Mouse (Mus musculus) forebrain, embryonic 11.5 days (tissue): ENCODE data around the gene Bard1. TPM values are rescaled to one million over a fixed set of nuclear protein-coding genes. Genes with fewer than 3 reads are reported as not detected.

Experiments
- ATAC-seq: fragments of 200-750 bp; cut with Nextera tagmentation; replicated peaks from 2 replicates; pipeline ENCODE4 v1.8.0; 2017; ENCODE audit warnings: moderate TSS enrichment; ENCODE audit not compliant: low FRiP score
- DNase-seq: peaks from one replicate; pipeline ENCODE4 v3.0.0-alpha.2; 2017; ENCODE audit warnings: low spot score
- H3K27ac ChIP-seq: fragments of 300-500 bp; sonication (generic); 2 replicates; pipeline ENCODE4 v1.5.1; 2014; ENCODE audit warnings: low read depth, low read length
- H3K27me3 ChIP-seq: fragments of 300-500 bp; sonication (generic); 2 replicates; pipeline ENCODE4 v1.6.1; 2014; ENCODE audit warnings: mild to moderate bottlenecking, low read length, mixed read lengths; ENCODE audit not compliant: control insufficient read depth, insufficient read depth
- H3K36me3 ChIP-seq: fragments of 300-500 bp; sonication (generic); 2 replicates; pipeline ENCODE4 v1.6.1; 2014; ENCODE audit warnings: mild to moderate bottlenecking, low read length, moderate library complexity, mixed read lengths; ENCODE audit not compliant: control insufficient read depth, insufficient read depth
- H3K4me1 ChIP-seq: fragments of 300-500 bp; sonication (generic); replicated peaks from 2 replicates; pipeline ENCODE4 v1.6.1; 2014; ENCODE audit warnings: low read length, mixed read lengths; ENCODE audit not compliant: control insufficient read depth, insufficient read depth
- H3K4me2 ChIP-seq: fragments of 300-500 bp; sonication (generic); 2 replicates; pipeline ENCODE4 v1.6.1; 2014; ENCODE audit warnings: low read depth, mild to moderate bottlenecking, low read length, moderate library complexity, mixed read lengths; ENCODE audit not compliant: severe bottlenecking
- H3K4me3 ChIP-seq: fragments of 300-500 bp; sonication (generic); 2 replicates; pipeline ENCODE4 v1.5.1; 2014; ENCODE audit warnings: low read depth, low read length
- H3K9ac ChIP-seq: fragments of 300-500 bp; sonication (generic); 2 replicates; pipeline ENCODE4 v1.6.1; 2014; ENCODE audit warnings: low read length
- H3K9me3 ChIP-seq: fragments of 300-500 bp; sonication (generic); 2 replicates; pipeline ENCODE4 v1.6.1; 2016; ENCODE audit warnings: low read length, mixed read lengths; ENCODE audit not compliant: control insufficient read depth
- WGBS: fragments of 180-500 bp; shearing (Covaris S2); extraction: QIAGEN DNeasy Blood & Tissue Kit; methylation state at CpG from one replicate; pipeline ENCODE4 v1.1.7; 2014; 5-methylcytosine and 5-hydroxymethylcytosine counted together
- polyA plus RNA-seq: library from polyadenylated mRNA; unstranded; fragments of >200 nt; fragmentation: Nextera tagmentation; extraction: Ambion mirVana; gene quantifications from 2 replicates; pipeline ENCODE4 v1.2.1, GENCODE M21; 2014

Gene Bard1
- polyA plus RNA-seq, 1 experiment from 2014 or later = 3.4 TPM

GRCm38 (mm10) chr1:71068728-71069304, 34.1 kb downstream of the Bard1 start:
- Histone ChIP-seq H3K4me1 (no peaks in the 10 kb centered on the region), H3K27me3 (no peaks in the 10 kb centered on the region), H3K9ac (no peak overlapping the region), H3K36me3 (no peaks in the 10 kb centered on the region), H3K4me2 (no peak overlapping the region), H3K4me3 (no peak overlapping the region), H3K27ac (no peak overlapping the region), H3K9me3 (no peaks in the 10 kb centered on the region)
- DNase-seq = no peak
- no peak for ATAC-seq
- WGBS = 94% methylated on average over 3 of the region's 3 CpGs

- H3K9ac ChIP-seq = no peak overlapping the region
- no peak overlapping the region for H3K27ac ChIP-seq
- H3K9me3 ChIP-seq = no peaks in the 10 kb centered on the region
- H3K4me1 ChIP-seq = no peaks in the 10 kb centered on the region
- DNase-seq = no peak
- no peaks in the 10 kb centered on the region for H3K36me3 ChIP-seq
- no peak overlapping the region for H3K4me2 ChIP-seq
- ATAC-seq = no peak
- no peaks in the 10 kb centered on the region for H3K27me3 ChIP-seq
- no peak overlapping the region for H3K4me3 ChIP-seq
- WGBS = 94% methylated on average over 16 of the region's 16 CpGs
These were observed 39.0 kb downstream of the Bard1 start for GRCm38 (mm10) chr1:71063885-71064492.

DNA sequence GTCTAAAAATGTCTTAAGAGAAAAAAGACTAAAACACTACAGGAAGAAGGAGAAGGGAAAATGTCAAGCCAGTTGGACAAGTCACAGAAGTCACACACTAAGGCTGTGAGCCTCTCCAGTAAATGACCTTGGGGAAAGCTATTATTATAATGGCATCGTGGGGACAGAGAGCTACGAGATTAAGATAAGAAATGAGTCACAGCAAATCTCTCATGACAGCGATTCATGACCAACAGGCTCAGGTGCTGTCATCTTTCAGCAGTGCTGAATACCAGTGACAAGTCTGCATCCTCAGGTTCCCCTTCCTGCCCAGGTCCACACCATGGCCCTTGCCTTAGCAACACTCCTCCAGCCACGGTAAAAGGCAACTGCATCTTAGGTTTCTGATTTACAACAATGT, 46.8 kb downstream of the Bard1 start:
- no peaks in the 10 kb centered on the region; the same call in 1 of the 2 replicates for H3K36me3 ChIP-seq
- no peak overlapping the region for H3K4me3 ChIP-seq
- H3K4me2 ChIP-seq = no peak overlapping the region
- H3K9me3 ChIP-seq = no peaks in the 10 kb centered on the region
- DNase-seq (no peak), ATAC-seq (no peak)
- no peak overlapping the region for H3K9ac ChIP-seq
- WGBS = 97% methylated on average over 4 of the region's 4 CpGs
- H3K4me1 ChIP-seq = no peaks in the 10 kb centered on the region
- no peaks in the 10 kb centered on the region for H3K27me3 ChIP-seq
- no peak overlapping the region for H3K27ac ChIP-seq

DNA sequence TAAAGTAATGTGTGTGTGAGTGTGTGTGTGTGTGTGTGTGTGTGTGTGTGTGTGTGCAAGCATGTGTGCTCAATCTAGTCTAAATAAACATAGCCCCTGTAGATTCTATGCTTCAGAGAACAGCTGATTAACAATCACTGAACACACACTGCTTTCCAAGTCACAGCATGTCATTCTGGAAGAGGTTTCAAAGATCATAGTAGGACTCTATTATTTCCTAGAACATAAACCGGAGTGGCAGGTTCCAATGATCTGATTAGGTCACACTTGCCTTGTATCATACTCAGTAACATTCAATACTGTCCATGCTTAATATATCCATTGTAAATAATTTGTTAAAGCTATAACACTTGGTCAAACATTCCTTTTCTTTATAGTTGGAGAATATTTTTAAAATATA, 47.5 kb downstream of the Bard1 start:
- no peak for ATAC-seq
- H3K27ac ChIP-seq = no peak overlapping the region
- no peak for DNase-seq
- H3K9ac ChIP-seq = no peak overlapping the region
- no peaks in the 10 kb centered on the region for H3K9me3 ChIP-seq
- no peaks in the 10 kb centered on the region; the same call in 1 of the 2 replicates for H3K36me3 ChIP-seq
- H3K27me3 ChIP-seq = no peaks in the 10 kb centered on the region
- no peak overlapping the region for H3K4me3 ChIP-seq
- 79% methylated on average over 1 of the region's 1 CpGs for WGBS
- no peak overlapping the region for H3K4me2 ChIP-seq
- H3K4me1 ChIP-seq = no peaks in the 10 kb centered on the region

GRCm38 (mm10) chr1:71052756-71053155, 50.2 kb downstream of the Bard1 start:
- Histone ChIP-seq H3K4me1 (no peaks in the 10 kb centered on the region), H3K4me2 (no peak overlapping the region), H3K27me3 (no peaks in the 10 kb centered on the region), H3K36me3 (no peaks in the 10 kb centered on the region; the same call in 1 of the 2 replicates), H3K9ac (no peak overlapping the region), H3K27ac (no peak overlapping the region), H3K9me3 (no peaks in the 10 kb centered on the region), H3K4me3 (no peak overlapping the region)
- no peak for DNase-seq
- WGBS = 94% methylated on average over 2 of the region's 2 CpGs
- ATAC-seq = no peak

DNA sequence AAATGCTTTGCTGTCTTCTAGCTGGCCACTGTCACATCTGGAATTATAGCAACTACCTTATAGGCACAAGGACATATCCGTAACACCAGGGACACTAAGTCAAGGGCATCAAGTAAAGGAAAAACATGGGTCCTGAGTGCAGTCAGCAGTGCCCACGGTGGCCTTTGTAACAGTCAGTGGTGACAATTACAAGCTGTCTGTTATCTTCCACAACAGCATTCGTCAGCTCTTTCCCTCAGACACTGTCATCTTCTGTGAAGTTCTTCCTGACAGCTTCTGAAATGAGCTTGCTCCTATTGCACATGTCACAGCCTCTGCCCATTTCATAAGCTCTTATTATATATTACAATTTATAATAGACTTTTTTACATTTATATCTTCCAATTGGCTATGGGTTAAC, 50.7 kb downstream of the Bard1 start:
- no peak overlapping the region for H3K27ac ChIP-seq
- no peaks in the 10 kb centered on the region; the same call in 1 of the 2 replicates for H3K36me3 ChIP-seq
- no peak overlapping the region for H3K4me3 ChIP-seq
- WGBS = 99% methylated on average over 3 of the region's 3 CpGs
- DNase-seq = no peak
- no peak for ATAC-seq
- H3K9ac ChIP-seq = no peak overlapping the region
- H3K27me3 ChIP-seq = no peaks in the 10 kb centered on the region
- H3K4me1 ChIP-seq = no peaks in the 10 kb centered on the region
- H3K9me3 ChIP-seq = no peaks in the 10 kb centered on the region
- no peak overlapping the region for H3K4me2 ChIP-seq

DNA sequence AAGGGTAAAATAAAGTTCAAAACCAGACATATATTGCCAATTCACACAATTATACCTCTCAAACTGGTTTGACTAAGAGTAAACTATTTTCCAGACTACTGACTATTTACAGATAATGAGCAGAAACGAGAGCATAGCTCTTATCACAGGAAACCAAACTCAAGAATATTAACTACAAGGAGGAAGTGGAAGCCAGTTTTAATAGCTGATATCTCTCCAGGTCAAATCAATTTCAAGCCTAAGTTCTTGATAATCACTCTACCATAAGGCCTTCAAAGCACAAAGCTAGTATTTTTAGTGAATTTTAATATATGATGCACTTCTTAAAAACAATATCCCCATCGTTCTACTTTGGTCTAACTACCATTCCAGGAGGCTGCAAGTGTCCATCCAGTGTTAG, 57.8 kb downstream of the Bard1 start:
- Histone ChIP-seq H3K27me3 (no peaks in the 10 kb centered on the region), H3K36me3 (no peaks in the 10 kb centered on the region), H3K4me3 (no peak overlapping the region), H3K9me3 (no peaks in the 10 kb centered on the region), H3K4me2 (no peak overlapping the region), H3K27ac (no peak overlapping the region), H3K4me1 (no peaks in the 10 kb centered on the region), H3K9ac (no peak overlapping the region)
- DNase-seq (no peak), ATAC-seq (no peak)
- 97% methylated on average over 2 of the region's 2 CpGs for WGBS

- Histone ChIP-seq H3K9ac (no peak overlapping the region), H3K4me2 (no peak overlapping the region), H3K4me3 (no peak overlapping the region), H3K36me3 (no peaks in the 10 kb centered on the region), H3K27ac (no peak overlapping the region), H3K9me3 (no peaks in the 10 kb centered on the region), H3K4me1 (no peaks in the 10 kb centered on the region), H3K27me3 (no peaks in the 10 kb centered on the region)
- no peak for ATAC-seq
- DNase-seq = no peak
- 95% methylated on average over 3 of the region's 3 CpGs for WGBS
These were observed 59.0 kb downstream of the Bard1 start for GRCm38 (mm10) chr1:71043951-71044350.

DNA sequence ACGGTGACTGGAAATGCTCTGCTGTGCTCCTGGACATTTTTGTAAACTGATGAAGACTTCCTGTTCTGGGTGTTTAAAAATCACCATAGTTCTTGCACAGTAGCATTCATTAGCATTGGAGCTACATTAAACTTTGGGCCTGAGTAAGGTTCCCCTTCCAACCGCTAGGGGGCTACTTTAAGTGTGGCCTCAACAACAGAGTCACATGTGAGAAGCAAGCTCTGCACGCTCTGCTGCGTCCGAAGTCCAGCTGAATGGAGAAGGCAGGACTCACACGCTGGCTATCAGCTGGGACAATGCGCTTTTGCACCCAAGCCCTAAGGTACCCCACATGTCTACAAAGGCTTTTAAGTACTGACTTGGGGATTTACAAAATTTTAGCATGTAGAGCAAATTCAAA, 65.9 kb downstream of the Bard1 start:
- Histone ChIP-seq H3K4me2 (no peak overlapping the region), H3K27me3 (no peaks in the 10 kb centered on the region), H3K9me3 (no peaks in the 10 kb centered on the region), H3K36me3 (no peaks in the 10 kb centered on the region), H3K9ac (no peak overlapping the region), H3K4me1 (no peaks in the 10 kb centered on the region), H3K27ac (no peak overlapping the region), H3K4me3 (no peak overlapping the region)
- peak; percentile 54 for DNase-seq
- ATAC-seq = peak; percentile 82
- 46% methylated on average over 7 of the region's 7 CpGs for WGBS
